21 mouse cellular contexts compared by ENCODE assay signal in genomic region chr2:90501708-90502107, GRCm38 (mm10).
DNase-seq lines count a peak whose midpoint lies in the region; ATAC-seq and TF ChIP-seq lines count a peak whose summit lies in the region.
"Had no signal": no experiment of that assay in that cellular context is flagged by ENCODE, and none has a peak within 500 bp of the region (broad histone marks: within the 10 kb centered on the region; RNA-seq: fewer than 3 reads in every experiment).

No protein-coding gene starts in this region.

- H3K4me3 ChIP-seq in liver, embryonic 14.5 days (ENCODE audit: insufficient read depth in 1 of 2, low read depth in 2 of 2, low read length in 2 of 2): no peak overlapping the region
- no peak overlapping the region for H3K4me3 ChIP-seq in stomach, embryonic 16.5 days (replicated peaks; ENCODE audit: low read length)
- H3K4me3 ChIP-seq: embryonic facial prominence, embryonic 12.5 days; heart, embryonic 10.5 days; hindbrain, embryonic 12.5 days; limb, embryonic 12.5 days; neural tube, embryonic 12.5 days had no signal

- H3K9ac ChIP-seq in liver, embryonic 14.5 days (replicated peaks): no peak overlapping the region; the same call in 1 of the 2 replicates
- H3K9ac ChIP-seq in stomach, embryonic 16.5 days (ENCODE audit: low read length): no peak overlapping the region
- H3K9ac ChIP-seq: embryonic facial prominence, embryonic 12.5 days; hindbrain, embryonic 12.5 days; limb, embryonic 12.5 days; neural tube, embryonic 12.5 days had no signal

- TF ChIP-seq CTCF in liver, embryonic 14.5 days (IDR thresholded peaks at IDR 0.05; ENCODE audit: low read depth): no peak

- WGBS in liver, embryonic 14.5 days (ENCODE audit: insufficient replicate concordance): 71% methylated on average over 3 of the region's 3 CpGs
- 30% methylated on average over 3 of the region's 3 CpGs for WGBS in stomach, embryonic 16.5 days

- no peak overlapping the region for H3K4me2 ChIP-seq in liver, embryonic 14.5 days (ENCODE audit: low read depth)
- H3K4me2 ChIP-seq in stomach, embryonic 16.5 days (ENCODE audit: low read depth, low read length): no peak overlapping the region
- H3K4me2 ChIP-seq: embryonic facial prominence, embryonic 12.5 days; hindbrain, embryonic 12.5 days; limb, embryonic 12.5 days; midbrain, embryonic 11.5 days; neural tube, embryonic 12.5 days had no signal

- no peaks in the 10 kb centered on the region for H3K36me3 ChIP-seq in liver, embryonic 14.5 days (replicated peaks; ENCODE audit: control insufficient read depth, insufficient read depth, low read depth)
- no peaks in the 10 kb centered on the region for H3K36me3 ChIP-seq in stomach, embryonic 16.5 days (ENCODE audit: control insufficient read depth, insufficient read depth, low read length)
- H3K36me3 ChIP-seq: embryonic facial prominence, embryonic 12.5 days; heart, embryonic 10.5 days; hindbrain, embryonic 12.5 days; limb, embryonic 12.5 days; neural tube, embryonic 12.5 days had no signal

- TF ChIP-seq EP300 in liver, embryonic 14.5 days (IDR thresholded peaks at IDR 0.05; ENCODE audit: low read depth): no peak

- DNase-seq in gastrocnemius, postnatal 25 days: peak; percentile 29
- DNase-seq in gastrocnemius, postnatal 14 days: no peak
- peak; percentile 52 for DNase-seq in lung, postnatal 36 days
- no peak for DNase-seq in lung, postnatal 4 days
- DNase-seq in liver, embryonic 14.5 days (ENCODE audit: low read depth in 3 of 3, low spot score in 3 of 3): no peak
- no peak for DNase-seq in right cerebral cortex, postnatal 10 days (ENCODE audit: low spot score in 2 of 2)
- DNase-seq: cerebellum, postnatal 14 days; heart, postnatal 10 days; kidney, postnatal 25 days; layer of hippocampus, adult 9-11 months; right cerebral cortex, postnatal 4 days had no signal

- H3K4me1 ChIP-seq in liver, embryonic 14.5 days (replicated peaks; ENCODE audit: control insufficient read depth in 2 of 2, insufficient read depth in 2 of 2, low read length in 1 of 2): peaks cover 31 to 40% of the 10 kb centered on the region in 2 experiments
- H3K4me1 ChIP-seq in stomach, embryonic 16.5 days (ENCODE audit: control insufficient read depth, insufficient read depth, low read length): peaks cover 46% of the 10 kb centered on the region
- H3K4me1 ChIP-seq: hindbrain, embryonic 12.5 days; neural tube, embryonic 12.5 days had no signal

- H3K27ac ChIP-seq in liver, embryonic 14.5 days: peak overlapping the region; percentile 91
- H3K27ac ChIP-seq in stomach, embryonic 16.5 days (ENCODE audit: low read length): peak overlapping the region; percentile 44
- H3K27ac ChIP-seq: heart, embryonic 10.5 days; hindbrain, embryonic 12.5 days; limb, embryonic 12.5 days; neural tube, embryonic 12.5 days had no signal

- intact Hi-C loops in gastrocnemius, postnatal 14 days (cut with DNase I; ENCODE audit: low total_unique reads): no loop called here

- no peak for ATAC-seq in liver, embryonic 14.5 days (ENCODE audit: insufficient read depth)
- ATAC-seq in stomach, embryonic 16.5 days (ENCODE audit: insufficient read depth, low FRiP score): no peak
- ATAC-seq: forebrain, embryonic 16.5 days; inflammation-experienced regulatory T-cells, adult 6 months; lung, postnatal 0 days had no signal

- no peaks in the 10 kb centered on the region for H3K27me3 ChIP-seq in liver, embryonic 14.5 days (ENCODE audit: control insufficient read depth, insufficient read depth, low read length)
- H3K27me3 ChIP-seq in stomach, embryonic 16.5 days (ENCODE audit: control insufficient read depth, insufficient read depth, low read length): no peaks in the 10 kb centered on the region
- H3K27me3 ChIP-seq: embryonic facial prominence, embryonic 12.5 days; hindbrain, embryonic 12.5 days; neural tube, embryonic 12.5 days had no signal

- no peaks in the 10 kb centered on the region for H3K9me3 ChIP-seq in liver, embryonic 14.5 days (ENCODE audit: control insufficient read depth, low read length)
- H3K9me3 ChIP-seq in stomach, embryonic 16.5 days (replicated peaks; ENCODE audit: control insufficient read depth, low read length): no peaks in the 10 kb centered on the region
- H3K9me3 ChIP-seq: embryonic facial prominence, embryonic 12.5 days; heart, embryonic 10.5 days; hindbrain, embryonic 12.5 days; limb, embryonic 12.5 days; neural tube, embryonic 12.5 days had no signal

Comparison
In these comparisons a context has a peak if more than half of its experiments do, and no peak if none do; other contexts are left out.
1. DNase-seq: peak in gastrocnemius, postnatal 25 days (single experiment) and lung, postnatal 36 days (single experiment); none in gastrocnemius, postnatal 14 days (single experiment), lung, postnatal 4 days (0 of 2), liver, embryonic 14.5 days (0 of 3) and right cerebral cortex, postnatal 10 days (0 of 2).